Mouse (Mus musculus) heart, adult 11 months (tissue): Measurements from ENCODE around the gene E130114P18Rik.
A peak's percentile ranks its signal among the peaks of the same experiment; 100 is the strongest.

ENCODE experiments used
- DNase-seq: peaks from one replicate; pipeline ENCODE4 v3.0.0; 2022

Gene E130114P18Rik

DNA sequence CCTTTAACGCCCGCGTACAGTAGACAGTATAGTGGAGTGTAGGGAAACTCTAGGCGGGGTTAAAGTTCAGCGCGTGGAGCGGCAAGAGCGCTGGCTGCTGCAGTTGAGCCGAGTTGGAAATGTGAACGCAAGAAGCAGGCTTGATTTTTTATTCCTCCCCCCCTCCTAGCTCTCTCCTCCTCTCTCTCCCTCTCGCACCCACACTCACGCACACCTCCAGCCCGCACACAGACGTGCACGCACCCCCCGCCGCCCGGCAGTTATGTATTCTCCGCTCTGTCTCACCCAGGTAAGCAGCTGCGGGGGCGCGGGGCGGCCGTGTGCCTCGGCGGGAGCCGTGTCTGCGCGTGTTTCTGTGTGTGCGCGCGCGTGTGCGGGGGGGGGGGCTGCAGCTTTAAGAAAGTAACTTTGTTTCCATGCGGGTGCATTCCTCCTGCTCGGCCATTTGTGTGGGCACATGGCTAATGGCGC, at the start of gene E130114P18Rik:
E130114P18Rik (minus strand) TSS at position 373 of the 471 bp plus-strand sequence.
- peak; percentile 98 for DNase-seq

DNA sequence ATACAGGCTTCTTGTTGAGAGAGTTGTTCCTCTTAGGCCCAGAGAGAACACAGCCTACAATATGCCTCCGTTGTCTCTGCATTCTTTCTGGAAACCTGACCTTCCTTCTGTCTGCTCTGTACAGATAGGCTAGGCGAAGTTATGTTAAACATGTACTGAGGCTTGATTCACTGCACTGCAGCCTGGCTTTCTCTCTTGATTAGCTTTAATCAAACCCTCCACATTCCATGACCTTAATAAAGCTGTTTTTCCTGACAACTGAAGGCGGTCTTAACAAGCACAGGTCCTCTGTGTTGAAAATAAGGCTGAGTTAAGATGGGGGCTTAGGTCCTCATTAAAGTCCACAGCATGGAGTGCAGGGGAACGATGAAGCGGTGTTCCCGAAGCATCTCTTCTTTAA, 49.2 kb upstream of the E130114P18Rik start:
- peak; percentile 80 for DNase-seq

DNA sequence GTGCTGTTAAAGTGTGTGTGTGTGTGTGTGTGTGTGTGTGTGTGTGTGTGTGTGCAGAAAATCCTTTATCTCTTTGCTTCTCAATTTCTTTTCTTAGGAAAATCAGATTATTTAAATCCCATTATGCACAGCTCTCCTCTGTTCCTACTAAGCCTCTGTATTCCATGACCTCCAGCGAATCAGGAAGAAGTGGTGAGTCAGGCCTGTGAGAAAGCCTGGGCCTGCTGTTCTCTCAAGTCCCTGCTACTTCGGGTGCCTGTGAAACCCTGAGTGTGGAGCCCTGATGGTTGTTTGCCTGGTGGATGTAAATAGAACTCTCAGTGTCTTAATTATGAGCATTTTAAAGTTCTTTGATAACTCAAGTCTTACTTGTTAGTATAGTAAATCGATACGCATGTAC, 48.0 kb upstream of the E130114P18Rik start:
- DNase-seq, result peak; percentile 90

DNA sequence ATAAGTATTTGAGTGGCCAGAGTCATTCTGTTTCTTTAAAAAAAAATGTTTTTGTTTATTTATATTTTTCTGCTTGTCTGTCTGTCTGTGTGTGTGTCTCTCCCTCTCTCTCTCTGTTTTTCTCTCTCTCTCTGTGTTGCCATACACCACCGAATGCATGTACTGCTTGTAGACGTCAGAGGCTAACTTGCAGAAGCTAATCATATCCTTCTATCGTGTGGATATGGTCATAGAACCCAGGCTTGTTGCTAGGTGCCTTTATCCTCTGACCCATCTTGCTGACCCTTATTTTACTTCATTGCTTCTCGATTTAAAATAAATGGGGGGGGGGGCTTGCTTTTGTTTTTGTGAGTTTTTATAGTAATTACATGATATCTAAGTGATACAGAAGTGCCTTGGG, 47.6 kb upstream of the E130114P18Rik start:
- DNase-seq, result peak; percentile 12

DNA sequence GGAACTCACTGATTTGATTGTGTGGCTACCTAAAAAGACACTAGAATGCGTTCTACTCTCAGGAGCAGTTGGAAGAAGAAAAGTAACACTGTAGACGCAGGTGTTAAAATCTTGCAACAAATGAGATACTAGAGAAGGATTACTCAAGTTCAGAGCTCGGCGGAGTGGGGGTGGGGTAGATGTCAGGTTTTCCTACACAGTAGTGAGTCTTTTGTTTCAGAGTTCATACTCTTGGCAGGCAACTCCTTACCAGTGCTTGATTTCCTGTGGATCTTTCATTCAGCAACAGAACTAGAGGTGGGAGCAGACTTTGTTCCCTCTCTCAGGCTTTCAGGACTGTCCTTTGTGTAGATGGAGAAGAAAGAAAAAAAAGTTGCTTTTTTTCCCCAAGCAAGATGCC, 46.6 kb upstream of the E130114P18Rik start:
- peak; percentile 89 for DNase-seq

DNA sequence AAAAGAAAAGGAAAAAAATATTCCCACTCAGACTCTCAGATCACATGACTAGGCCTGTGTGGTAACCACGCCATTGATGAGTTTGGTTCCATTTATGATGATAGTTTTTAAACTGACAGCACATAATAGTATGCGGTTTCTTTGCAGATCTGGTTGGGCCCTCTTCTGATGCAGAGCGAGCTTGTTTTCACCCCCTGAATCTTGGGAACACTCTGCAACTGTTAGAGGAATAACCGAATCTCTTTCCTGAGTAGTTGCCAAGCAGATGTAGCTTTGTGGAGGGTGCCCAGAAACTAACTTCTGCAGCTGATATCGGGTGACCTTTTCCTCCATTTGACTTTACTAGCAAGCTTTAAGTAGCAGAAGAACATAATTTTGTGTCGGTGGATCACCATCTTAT, 45.6 kb upstream of the E130114P18Rik start:
- peak; percentile 91 for DNase-seq

DNA sequence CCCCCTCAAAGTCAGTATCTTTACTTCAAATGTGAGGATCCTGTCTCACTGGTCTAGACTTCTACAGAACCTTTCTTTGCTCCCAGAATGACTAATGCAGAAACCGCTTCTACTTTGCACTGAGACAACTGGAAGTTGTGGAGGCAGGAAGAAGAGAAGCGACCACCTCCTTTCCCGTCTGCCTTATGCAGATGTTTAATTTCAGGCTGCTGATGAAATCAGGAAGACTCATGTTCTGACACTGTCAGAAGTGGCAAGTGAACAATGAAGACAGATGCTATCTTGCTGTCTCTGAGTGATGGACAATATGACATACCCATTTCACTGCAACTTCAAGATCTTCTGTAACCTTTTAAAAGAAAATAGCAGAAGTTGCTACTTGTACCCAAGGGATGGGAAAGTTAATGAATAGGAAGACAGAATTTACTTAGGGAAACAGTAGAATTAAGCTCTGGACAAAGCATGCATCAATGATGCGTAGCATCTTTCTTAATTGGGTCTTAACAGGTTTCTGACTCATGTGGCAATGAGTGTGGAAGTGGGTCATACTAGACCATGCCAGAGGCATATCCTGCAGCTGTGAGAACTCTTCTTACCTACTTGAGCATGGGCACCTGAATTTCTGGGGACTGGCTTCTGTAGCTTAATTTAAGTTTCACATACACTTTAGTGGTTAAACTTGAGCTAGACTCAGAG, 43.8 kb upstream of the E130114P18Rik start:
- peak; percentile 81 for DNase-seq

DNA sequence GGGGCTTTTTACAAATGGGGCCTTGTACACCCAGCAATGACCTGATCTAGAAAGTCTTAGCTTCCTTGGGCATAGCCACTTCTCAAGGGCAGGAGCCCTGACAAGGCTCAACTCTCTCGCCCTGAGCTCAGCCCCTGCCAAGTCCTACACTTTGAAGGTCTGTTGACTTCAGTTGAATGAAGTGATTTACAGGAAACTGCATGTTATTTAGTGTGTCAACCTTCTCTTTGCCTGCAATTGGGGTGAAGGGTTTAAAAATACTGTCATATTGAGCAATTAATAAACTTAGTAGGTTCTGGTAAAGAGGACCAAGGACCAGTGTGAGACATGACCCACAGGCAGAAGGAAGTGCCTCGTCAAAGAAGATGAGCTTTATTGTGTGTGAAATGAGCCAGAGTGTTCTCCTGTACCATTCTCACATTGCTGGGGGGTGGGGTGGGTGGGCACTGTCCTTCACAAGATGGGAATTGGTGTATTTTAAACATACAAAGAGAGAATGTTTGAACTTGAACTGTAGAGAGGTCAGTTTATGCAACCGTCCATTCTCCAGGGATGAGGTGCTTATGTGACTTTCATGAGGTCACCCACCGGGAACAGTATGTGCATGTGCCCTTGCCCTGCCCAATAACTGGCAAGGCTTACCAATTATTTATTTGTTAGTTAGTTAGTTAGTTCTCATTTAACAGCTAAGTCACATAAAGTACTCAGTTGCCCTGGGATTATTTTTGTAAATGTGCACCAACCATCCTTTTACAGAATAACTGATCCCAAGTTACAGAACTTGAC, 42.8 kb upstream of the E130114P18Rik start:
- peak; percentile 84 for DNase-seq

DNA sequence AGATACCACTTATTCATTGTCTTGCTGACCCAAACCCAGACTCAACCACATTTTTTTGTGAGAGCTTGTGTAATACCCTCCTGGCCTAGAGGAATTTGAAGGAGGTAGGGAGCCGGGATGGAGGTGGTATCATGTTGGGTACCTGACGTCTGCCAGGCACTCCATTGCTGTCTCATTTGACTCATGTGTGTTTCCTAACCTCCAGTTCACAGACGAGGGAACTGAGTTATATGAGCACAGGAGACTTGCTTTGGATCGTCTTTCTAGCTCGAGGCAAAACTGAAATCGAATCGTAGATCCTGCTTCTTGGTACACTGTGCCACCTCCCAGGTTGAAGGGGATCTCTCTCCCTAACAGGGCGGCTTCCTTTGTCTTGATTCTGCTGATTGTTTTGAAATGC, 41.2 kb upstream of the E130114P18Rik start:
- DNase-seq, result peak; percentile 65

DNA sequence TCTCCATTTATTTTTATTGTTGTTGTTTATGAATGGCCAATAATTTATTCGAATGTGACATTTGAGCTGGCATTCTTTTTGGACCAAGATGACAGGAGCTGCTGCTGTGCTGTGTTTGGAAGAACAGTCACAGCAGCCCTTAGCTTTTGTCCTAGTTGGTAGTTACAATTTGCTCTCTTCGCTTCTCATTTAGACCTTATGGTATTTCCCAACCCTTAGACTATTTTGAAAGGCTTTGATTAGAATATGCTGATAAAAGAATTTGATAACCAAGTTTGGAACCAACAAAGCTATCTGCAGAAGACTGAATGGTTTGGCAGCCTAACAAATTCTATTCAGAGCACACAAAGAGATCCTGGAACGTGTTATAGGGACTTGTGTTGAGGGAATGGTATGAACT, 40.6 kb upstream of the E130114P18Rik start:
- peak; percentile 61 for DNase-seq

DNA sequence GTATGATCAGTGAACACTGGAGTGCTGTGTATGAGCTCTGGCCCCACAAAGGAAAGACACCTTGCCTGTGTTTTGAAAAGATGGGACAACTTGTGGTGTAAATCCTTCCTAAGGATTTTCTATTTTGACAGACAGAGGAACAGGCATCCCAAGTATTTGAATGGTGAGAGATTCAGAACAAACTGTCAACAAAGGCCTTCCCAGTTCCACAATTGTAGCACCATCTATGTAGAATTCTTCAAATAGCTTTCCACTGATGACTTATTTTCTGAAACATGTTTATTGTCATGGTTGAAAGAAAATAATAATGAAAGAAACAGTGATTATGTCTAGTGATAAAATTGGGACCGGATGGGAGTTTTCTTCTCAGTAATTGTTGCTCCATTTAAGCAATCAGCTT, 39.9 kb upstream of the E130114P18Rik start:
- no peak for DNase-seq

DNA sequence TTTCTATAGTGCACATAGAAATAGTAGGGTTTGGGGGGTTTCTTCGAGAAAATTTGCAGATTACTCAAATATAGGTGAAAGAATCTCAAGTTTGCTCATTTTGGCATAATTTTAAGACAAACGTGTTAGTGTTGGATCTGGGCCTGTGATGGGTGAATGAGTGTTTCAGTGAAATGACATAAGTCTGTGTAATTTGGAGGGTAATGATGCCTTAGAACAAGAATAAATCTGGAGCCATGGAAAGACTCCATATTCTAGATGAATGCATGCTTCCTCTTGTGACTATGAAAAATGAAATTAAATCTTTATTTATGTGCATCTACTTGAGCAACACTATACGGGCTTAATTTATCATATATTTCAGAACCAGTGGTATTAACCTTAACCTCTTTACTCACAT, 38.9 kb upstream of the E130114P18Rik start:
- peak; percentile 16 for DNase-seq

DNA sequence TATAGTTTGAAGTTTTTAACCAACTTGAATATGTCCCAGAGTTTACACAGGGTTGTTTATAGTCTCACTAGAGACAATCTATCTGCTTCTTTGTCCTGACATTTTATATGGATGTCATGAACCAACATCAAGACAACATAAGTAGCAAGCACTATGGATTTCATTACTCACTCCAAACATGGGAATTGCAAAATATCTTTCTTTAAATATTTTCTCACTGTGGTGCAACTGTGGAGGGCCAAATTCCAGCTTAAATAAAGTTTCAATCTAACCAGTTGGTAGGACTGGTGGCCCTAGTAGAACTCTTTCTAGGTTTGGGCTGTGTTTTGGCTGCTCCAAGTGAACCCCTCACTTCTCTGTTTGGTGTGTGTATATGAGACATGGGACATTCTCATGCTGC, 38.1 kb upstream of the E130114P18Rik start:
- DNase-seq, result no peak

DNA sequence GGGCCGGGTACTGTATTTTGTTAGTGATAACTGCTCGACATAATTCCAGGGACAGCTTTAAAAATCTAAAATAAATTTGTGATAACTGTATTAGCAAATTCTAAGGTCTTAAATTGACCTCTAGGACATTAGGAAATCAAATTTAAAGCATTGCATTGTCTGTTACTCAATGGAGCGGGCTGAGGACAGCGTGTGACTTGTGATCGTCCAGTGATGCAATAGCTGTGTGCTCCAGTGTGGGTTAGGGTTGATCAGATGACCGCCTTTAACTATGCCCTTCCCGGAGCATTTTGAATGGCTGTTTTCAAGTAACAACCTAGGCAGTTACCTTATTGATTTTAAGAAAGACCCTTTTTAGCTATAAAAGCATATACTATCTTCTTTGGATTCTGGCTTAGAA, 36.6 kb upstream of the E130114P18Rik start:
- peak; percentile 91 for DNase-seq

DNA sequence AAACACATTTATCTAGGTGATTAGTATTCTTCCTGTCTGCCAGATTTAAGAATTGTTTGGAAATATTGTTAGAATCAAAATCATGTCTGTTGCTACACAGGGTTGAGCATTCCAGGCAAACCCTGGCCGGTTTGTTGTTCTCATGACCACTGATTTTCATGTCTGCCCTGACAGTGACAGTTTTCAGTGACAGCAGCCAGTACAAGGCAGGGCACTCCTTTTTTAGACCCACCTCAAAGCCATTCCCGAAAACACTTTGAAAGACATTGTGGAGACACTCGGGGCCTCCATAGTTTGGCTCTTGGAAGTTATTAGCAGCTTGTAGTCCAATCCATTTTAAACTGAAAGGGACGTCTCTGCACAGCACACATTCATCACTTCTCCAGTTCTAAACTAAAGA, 36.1 kb upstream of the E130114P18Rik start:
- DNase-seq, result peak; percentile 92

DNA sequence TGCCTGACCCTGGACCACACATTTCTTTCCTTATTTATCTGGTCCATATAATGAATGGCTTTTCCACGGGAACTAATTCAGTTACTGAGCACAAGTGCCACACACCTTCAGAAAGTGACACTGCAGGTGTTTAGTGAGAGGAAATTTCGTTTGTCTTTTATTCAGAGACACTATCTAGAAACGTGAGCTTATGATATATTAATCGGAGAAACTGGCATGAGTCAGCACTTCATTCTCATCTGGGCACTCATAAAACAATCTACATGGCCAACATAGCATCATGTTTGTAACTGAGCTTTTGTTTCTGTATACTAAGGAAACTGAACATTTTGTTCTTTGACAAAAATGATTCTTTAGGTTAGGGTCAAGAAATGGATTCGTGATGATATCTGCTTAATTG, 35.2 kb upstream of the E130114P18Rik start:
- DNase-seq, result peak; percentile 16

DNA sequence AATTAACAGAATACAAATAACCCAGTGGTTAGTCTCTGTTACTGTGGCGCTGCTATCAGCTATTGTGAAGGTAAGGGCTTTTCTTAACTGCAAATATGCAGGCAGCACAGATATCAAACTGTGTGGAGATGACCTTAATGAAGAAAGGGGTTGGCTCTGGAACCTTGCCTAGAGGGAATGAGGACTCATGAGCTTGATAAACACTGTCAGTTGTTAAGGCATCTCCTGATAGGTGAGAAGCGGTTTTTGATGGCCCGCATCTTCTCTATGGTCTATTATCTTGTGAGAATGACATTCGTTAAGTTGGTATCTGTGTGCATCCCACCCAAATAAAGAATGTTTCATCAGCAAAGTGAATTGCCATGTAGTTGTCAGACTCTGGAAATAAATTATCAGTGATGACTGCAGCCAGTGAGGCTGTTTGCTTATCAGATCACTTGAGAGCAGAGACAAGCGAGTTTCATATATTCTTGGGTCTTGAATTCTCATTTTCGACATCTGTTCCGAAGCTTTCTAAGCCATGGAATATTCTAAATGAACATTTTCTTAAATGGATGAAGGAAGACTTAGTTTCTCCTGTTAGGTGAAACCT, 32.6 kb upstream of the E130114P18Rik start:
- peak; percentile 86 for DNase-seq

DNA sequence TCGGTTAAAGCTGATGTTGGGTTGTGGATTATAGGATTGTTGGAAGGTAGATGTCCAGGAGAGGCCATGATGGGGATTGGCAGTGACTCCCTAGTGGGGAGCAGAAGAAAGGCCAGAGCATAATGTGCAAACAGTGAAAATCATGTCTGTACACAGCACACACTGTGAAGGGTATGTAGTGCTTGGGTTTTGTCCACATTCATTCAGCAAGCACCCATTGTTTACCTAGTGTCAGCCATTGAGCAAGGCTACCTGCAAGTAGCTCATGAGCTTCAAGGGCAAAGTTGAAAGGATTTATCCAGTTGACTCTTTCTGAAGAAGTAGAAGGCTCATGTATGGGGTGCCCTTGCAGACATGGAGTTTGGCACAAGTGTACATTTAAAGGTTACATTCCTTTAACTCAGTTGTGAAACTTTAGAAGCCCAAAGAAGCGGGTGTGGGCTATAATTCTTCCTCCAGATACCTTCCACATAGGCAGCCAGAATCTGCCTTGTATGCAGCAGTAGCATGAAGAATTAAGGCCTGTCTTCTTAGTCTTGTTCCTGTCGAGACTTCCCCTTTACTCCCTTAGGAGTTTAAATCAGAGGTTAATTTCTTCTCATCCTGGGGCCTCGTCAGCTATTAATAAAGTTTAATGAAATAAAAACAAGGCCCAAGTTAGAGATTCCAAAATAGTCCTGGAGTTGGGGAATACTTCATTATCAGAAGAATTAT, 31.9 kb upstream of the E130114P18Rik start:
- peak; percentile 83 for DNase-seq

DNA sequence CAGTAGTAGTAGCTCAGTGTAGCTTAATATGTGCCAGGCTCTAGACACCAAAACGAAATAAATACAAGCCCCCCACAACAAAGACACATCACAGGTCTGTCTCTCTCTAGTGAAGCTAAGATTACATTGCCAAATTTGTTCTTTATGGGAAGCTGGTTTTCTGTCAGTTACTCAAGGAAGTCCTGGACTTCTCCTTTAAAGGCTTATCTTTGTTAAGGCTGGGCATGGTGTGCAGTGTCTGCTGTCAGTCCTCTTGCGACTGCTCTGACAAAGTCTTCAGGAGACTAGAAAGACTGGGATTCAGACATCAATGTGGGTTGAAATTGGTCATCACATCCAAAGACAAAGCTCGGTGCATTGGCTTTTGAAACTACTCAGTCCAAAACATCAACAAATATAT, 31.0 kb upstream of the E130114P18Rik start:
- peak; percentile 49 for DNase-seq

DNA sequence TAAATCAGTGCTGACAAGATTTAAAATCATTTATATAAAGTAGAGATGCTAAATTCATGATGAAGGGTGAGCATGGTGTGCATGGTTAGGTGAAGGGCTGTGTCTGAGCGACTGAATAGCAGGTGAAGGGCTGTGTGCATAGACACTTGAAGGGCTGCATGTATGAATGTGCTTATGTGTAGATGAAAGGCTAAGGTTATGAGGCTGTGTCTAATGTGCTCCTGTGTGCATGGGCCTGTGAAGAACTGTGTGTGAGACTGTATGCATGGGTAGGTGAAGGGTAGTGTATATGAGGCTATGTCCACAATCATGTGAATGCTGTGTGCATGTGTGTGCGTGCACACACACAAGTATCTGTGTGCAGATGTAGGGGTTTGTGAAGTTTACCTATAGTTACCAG, 29.0 kb upstream of the E130114P18Rik start:
- peak; percentile 69 for DNase-seq

DNA sequence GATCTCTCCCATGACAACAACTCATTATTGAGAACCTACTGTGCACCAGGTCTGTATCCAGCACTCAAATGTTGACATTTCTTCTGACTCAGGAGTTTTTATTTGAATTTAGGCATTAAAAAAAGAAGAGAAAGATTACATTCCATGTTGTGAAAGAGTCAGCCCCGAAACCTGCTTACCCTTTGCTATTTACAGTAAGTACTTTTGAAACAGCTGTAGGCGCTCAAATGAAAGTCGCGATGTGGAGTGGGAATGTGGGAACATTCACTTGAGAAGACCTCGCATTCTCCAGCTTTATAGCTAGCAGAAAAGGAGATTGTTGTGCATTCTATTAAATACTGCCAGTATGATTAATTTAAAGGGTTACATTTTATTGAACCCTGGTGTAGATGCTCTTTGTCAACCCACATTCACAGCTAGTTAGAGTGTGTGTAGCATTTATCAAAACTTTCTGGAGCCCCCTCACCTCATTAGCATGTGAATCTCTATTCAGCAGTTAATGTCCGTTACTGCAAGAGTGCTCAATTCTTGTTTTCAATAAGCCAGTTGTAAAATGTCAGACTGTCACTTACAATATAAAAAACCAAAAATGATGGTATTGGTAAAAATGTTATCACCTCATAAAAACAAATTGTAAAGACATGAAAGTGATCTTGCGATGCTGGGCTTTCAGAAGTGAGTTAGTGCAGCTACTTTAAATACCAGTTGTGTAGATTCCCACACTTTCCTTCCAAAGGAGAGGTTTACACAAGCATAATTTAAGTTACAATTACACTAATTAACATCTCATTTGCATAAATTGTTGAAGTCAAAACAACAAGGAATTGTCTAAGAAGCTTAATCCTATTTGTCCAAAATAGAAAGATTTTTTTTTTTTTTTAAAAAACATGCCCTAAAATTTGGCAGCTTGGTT, 28.3 kb upstream of the E130114P18Rik start:
- peak; percentile 64 for DNase-seq

DNA sequence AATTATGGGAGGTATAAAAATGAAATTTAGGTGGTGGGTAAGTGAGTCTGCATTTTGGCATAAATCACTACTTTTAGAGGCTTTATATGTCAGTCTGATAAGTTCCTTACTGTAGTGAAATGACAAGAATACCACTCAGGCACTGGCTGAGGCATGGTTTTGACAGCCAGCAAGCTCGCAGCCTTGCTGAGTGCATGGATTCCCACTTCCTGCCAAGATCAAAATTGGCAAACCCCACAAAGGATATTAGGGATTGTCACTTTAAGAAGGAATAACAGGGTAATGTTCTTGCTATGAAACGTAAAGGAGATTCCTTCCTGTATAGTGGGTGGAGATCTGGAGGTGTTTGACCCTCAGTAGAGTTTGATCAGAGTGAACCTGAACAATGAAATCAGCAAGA, 27.4 kb upstream of the E130114P18Rik start:
- DNase-seq, result peak; percentile 91
